Mouse (Mus musculus): Measurements from ENCODE around the gene Tppp3. TPM values are rescaled to one million over a fixed set of nuclear protein-coding genes. Genes with fewer than 3 reads are reported as not detected.

Gene Tppp3
- polyA plus RNA-seq, 1 experiment, result 155 TPM

DNA sequence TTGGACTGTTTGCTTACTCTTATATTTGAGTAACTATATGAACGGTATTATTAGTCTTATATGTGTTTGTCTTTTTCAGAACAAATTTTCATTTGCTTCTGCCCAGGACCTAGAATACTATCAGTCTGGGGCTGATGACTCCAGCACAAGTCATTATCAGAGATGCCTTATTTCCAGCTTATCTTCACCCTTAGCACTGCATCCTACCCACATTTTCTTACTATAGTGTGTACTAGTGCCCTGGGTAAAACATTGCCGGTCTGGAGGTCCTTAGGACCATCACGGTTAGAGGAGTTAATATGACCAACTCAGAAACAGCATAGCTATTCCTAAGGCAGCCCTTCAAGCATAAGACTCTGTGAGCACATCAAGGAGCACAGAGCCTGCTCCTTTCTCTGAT, 23.1 kb downstream of the Tppp3 start:
- TF ChIP-seq USF1 (IDR thresholded peaks at IDR 0.05; ENCODE audit: low read depth) (no peak), REST (IDR thresholded peaks at IDR 0.05; ENCODE audit: insufficient read depth, insufficient read length) (no peak), SRF (IDR thresholded peaks at IDR 0.05; ENCODE audit: control insufficient read depth, insufficient read length, low read depth) (no peak), TCF3 (IDR thresholded peaks at IDR 0.05; ENCODE audit: insufficient read length, low read depth) (no peak), MAX (IDR thresholded peaks at IDR 0.05; ENCODE audit: low read depth) (no peak), MYOG (IDR thresholded peaks at IDR 0.05; ENCODE audit: control insufficient read depth in 1 of 3, insufficient read depth in 1 of 3, insufficient read length in 2 of 3, low read depth in 2 of 3) (no peak), E2F4 (IDR thresholded peaks at IDR 0.05; ENCODE audit: insufficient read depth) (no peak), POLR2AphosphoS2 (IDR thresholded peaks at IDR 0.05; ENCODE audit: insufficient read length, low read depth) (no peak), MYOD1 (IDR thresholded peaks at IDR 0.05; ENCODE audit: control insufficient read depth in 1 of 3, insufficient read length in 2 of 3, low read depth in 2 of 3) (no peak), TCF12 (IDR thresholded peaks at IDR 0.05; ENCODE audit: insufficient read depth, poor library complexity, severe bottlenecking) (no peak), CEBPB (IDR thresholded peaks at IDR 0.05; ENCODE audit: insufficient read depth, poor library complexity, severe bottlenecking) (no peak), POLR2A (IDR thresholded peaks at IDR 0.05; ENCODE audit: insufficient read length, low read depth) (no peak)
- Histone ChIP-seq H3K27me3 (ENCODE audit: control insufficient read depth, insufficient read depth, insufficient read length) (peaks cover 34% of the 10 kb centered on the region), H3ac (ENCODE audit: control insufficient read depth, insufficient read length) (no peak overlapping the region)

DNA sequence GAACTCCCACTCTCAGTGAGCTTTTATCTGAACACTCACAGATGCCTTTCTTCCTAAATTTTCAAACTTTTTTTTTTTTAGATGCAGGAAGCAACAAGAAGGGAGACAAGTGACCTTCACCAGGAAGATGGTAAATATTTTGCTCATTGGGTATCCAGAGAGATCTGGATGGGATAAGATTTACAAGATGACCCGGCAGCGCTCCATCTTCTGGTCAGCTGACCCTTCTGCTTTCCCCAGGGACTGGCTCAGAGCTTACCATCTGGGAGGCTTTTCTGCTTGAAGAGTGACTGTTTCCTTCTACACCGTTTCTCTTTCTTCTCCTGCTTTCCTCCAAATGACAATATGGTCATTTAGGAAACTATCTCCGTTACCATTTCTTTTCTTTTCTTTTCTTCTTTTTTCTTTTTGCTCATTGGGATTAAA, 25.2 kb downstream of the Tppp3 start:
- H3K4me3 ChIP-seq, result no peak overlapping the region
- peak overlapping the region; percentile 5 for H3K4me2 ChIP-seq (ENCODE audit: low read depth)
- no peaks in the 10 kb centered on the region for H3K79me2 ChIP-seq (ENCODE audit: control insufficient read depth, insufficient read depth)
- no peak overlapping the region for H3ac ChIP-seq (ENCODE audit: control insufficient read depth, insufficient read length)
- H3K36me3 ChIP-seq (ENCODE audit: control insufficient read depth, insufficient read depth), result no peaks in the 10 kb centered on the region
- peaks cover 24% of the 10 kb centered on the region for H3K27me3 ChIP-seq (ENCODE audit: control insufficient read depth, insufficient read depth, insufficient read length)
- TF ChIP-seq POLR2A (IDR thresholded peaks at IDR 0.05; ENCODE audit: insufficient read length, low read depth), result no peak
- TF ChIP-seq USF1 (IDR thresholded peaks at IDR 0.05; ENCODE audit: low read depth), result peak; percentile 77
- no peak for TF ChIP-seq REST (IDR thresholded peaks at IDR 0.05; ENCODE audit: insufficient read depth, insufficient read length)
- no peak for TF ChIP-seq CEBPB (IDR thresholded peaks at IDR 0.05; ENCODE audit: insufficient read depth, poor library complexity, severe bottlenecking)
- TF ChIP-seq TCF12 (IDR thresholded peaks at IDR 0.05; ENCODE audit: insufficient read depth, poor library complexity, severe bottlenecking), result no peak
- no peak for TF ChIP-seq SRF (IDR thresholded peaks at IDR 0.05; ENCODE audit: control insufficient read depth, insufficient read length, low read depth)

More for the DNA sequence above, 23.1 kb downstream of the Tppp3 start:
- Histone ChIP-seq H3K4me3 (no peak overlapping the region), H3K4me2 (ENCODE audit: low read depth) (no peak overlapping the region), H3K79me2 (ENCODE audit: control insufficient read depth, insufficient read depth) (no peaks in the 10 kb centered on the region), H3K36me3 (ENCODE audit: control insufficient read depth, insufficient read depth) (no peaks in the 10 kb centered on the region)

DNA sequence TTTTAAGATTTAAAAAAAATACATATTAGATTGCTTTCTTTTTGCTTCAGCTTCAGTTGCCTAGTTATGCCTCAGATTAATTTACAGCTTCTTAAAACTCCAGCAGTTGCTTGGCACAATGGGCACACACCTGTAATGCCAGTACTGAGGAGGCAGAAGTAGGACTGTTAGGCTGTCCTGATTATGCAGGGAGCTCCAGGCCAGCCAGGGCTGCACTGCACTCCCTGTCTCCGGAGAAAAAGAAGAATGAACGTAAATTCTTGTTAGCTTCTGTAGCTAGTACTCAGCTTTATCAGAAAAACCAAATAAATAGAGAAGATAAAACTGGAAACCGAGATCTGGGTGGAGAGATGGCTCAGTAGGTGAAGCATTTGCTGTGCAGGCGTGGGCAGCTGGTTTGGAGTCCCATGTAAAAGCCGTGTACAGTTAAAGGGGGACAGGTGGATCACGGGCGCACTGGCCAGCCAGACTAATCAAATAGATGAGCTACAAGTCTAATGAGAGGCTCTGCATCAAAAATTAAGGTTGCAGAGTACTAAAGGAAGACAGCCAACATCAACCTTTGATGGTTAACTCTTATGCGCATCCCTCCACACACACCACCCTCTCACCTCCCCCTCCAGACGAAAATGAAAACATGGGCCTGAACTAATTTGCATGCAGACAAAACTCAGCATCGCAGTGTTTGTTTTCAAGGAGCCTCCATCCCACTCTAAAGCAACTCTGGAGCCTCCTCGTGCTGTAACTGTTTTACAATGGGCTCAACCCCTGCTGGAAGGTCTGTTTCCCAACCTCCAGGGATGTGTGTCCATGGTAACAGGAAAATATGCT, 25.8 kb downstream of the Tppp3 start:
- Histone ChIP-seq H3K4me3 (no peak overlapping the region), H3ac (ENCODE audit: control insufficient read depth, insufficient read length) (no peak overlapping the region), H3K4me2 (ENCODE audit: low read depth) (peak overlapping the region; percentile 5), H3K79me2 (ENCODE audit: control insufficient read depth, insufficient read depth) (no peaks in the 10 kb centered on the region), H3K36me3 (ENCODE audit: control insufficient read depth, insufficient read depth) (no peaks in the 10 kb centered on the region), H3K27me3 (ENCODE audit: control insufficient read depth, insufficient read depth, insufficient read length) (peaks cover 24% of the 10 kb centered on the region)
- TF ChIP-seq REST (IDR thresholded peaks at IDR 0.05; ENCODE audit: insufficient read depth, insufficient read length) (no peak), SRF (IDR thresholded peaks at IDR 0.05; ENCODE audit: control insufficient read depth, insufficient read length, low read depth) (no peak), MYOD1 (IDR thresholded peaks at IDR 0.05; ENCODE audit: control insufficient read depth in 1 of 3, insufficient read length in 2 of 3, low read depth in 2 of 3) (no peak), POLR2A (IDR thresholded peaks at IDR 0.05; ENCODE audit: insufficient read length, low read depth) (no peak), TCF3 (IDR thresholded peaks at IDR 0.05; ENCODE audit: insufficient read length, low read depth) (no peak), CEBPB (IDR thresholded peaks at IDR 0.05; ENCODE audit: insufficient read depth, poor library complexity, severe bottlenecking) (no peak), POLR2AphosphoS2 (IDR thresholded peaks at IDR 0.05; ENCODE audit: insufficient read length, low read depth) (no peak), USF1 (IDR thresholded peaks at IDR 0.05; ENCODE audit: low read depth) (no peak)

DNA sequence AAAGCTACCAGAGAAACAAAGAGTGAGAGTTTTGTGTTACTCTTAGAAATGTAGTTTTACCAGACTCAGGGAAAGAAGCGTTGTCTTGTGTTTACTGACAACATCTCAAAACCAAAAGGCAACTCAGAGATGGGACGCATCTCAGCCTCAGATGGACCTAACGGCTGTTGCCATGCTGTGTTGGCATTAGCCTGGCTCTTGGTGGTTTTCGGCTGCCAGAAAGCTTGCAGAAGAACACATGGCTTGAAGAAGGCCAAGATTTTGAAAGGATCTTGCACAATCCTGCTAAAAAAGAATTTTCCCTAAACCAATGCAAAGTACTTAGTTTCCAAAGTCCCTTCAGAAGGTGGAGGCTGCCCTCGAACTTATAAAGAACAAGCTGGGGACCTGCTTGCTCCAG, 28.7 kb downstream of the Tppp3 start:
- no peak overlapping the region for H3ac ChIP-seq (ENCODE audit: control insufficient read depth, insufficient read length)
- no peaks in the 10 kb centered on the region for H3K79me2 ChIP-seq (ENCODE audit: control insufficient read depth, insufficient read depth)
- H3K4me2 ChIP-seq (ENCODE audit: low read depth), result no peak overlapping the region
- peaks cover 17% of the 10 kb centered on the region for H3K27me3 ChIP-seq (ENCODE audit: control insufficient read depth, insufficient read depth, insufficient read length)
- no peak for TF ChIP-seq MAX (IDR thresholded peaks at IDR 0.05; ENCODE audit: low read depth)
- H3K36me3 ChIP-seq (ENCODE audit: control insufficient read depth, insufficient read depth), result no peaks in the 10 kb centered on the region
- no peak overlapping the region for H3K4me3 ChIP-seq

DNA sequence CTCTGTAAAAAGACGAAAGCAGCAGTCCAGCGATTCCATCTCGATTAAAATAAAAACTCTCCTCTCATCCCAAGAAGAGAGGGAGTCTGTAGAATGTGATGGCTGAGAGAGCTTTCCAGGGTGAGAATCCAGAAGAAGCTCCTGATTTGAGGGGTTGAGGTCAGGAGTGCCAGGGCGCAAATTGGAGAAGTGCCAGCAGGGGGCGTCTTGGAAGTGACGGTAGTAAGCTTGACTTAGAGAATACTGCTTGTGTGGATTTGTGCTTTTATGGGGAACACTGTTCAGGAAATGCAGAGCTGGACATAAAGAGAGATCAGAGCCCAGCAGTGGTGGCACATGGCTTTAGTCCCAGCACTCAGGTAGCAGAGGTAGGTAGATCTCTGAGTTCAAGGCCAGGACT, 29.9 kb downstream of the Tppp3 start:
- TF ChIP-seq MYOD1 (IDR thresholded peaks at IDR 0.05; ENCODE audit: control insufficient read depth in 1 of 3, insufficient read length in 2 of 3, low read depth in 2 of 3), result no peak
- no peak for TF ChIP-seq POLR2A (IDR thresholded peaks at IDR 0.05; ENCODE audit: insufficient read length, low read depth)
- TF ChIP-seq REST (IDR thresholded peaks at IDR 0.05; ENCODE audit: insufficient read depth, insufficient read length), result no peak
- no peak for TF ChIP-seq TCF12 (IDR thresholded peaks at IDR 0.05; ENCODE audit: insufficient read depth, poor library complexity, severe bottlenecking)
- no peak for TF ChIP-seq USF1 (IDR thresholded peaks at IDR 0.05; ENCODE audit: low read depth)
- no peak for TF ChIP-seq CEBPB (IDR thresholded peaks at IDR 0.05; ENCODE audit: insufficient read depth, poor library complexity, severe bottlenecking)
- TF ChIP-seq E2F4 (IDR thresholded peaks at IDR 0.05; ENCODE audit: insufficient read depth), result no peak
- no peak for TF ChIP-seq TCF3 (IDR thresholded peaks at IDR 0.05; ENCODE audit: insufficient read length, low read depth)
- TF ChIP-seq POLR2AphosphoS2 (IDR thresholded peaks at IDR 0.05; ENCODE audit: insufficient read length, low read depth), result no peak
- TF ChIP-seq MAX (IDR thresholded peaks at IDR 0.05; ENCODE audit: low read depth), result no peak
- TF ChIP-seq MYOG (IDR thresholded peaks at IDR 0.05; ENCODE audit: control insufficient read depth in 1 of 3, insufficient read depth in 1 of 3, insufficient read length in 2 of 3, low read depth in 2 of 3), result no peak
- TF ChIP-seq SRF (IDR thresholded peaks at IDR 0.05; ENCODE audit: control insufficient read depth, insufficient read length, low read depth), result no peak
- H3K4me3 ChIP-seq, result no peak overlapping the region
- H3K79me2 ChIP-seq (ENCODE audit: control insufficient read depth, insufficient read depth), result no peaks in the 10 kb centered on the region
- H3K4me2 ChIP-seq (ENCODE audit: low read depth), result no peak overlapping the region
- H3K27me3 ChIP-seq (ENCODE audit: control insufficient read depth, insufficient read depth, insufficient read length), result peaks cover 17% of the 10 kb centered on the region
- H3ac ChIP-seq (ENCODE audit: control insufficient read depth, insufficient read length), result no peak overlapping the region
- no peaks in the 10 kb centered on the region for H3K36me3 ChIP-seq (ENCODE audit: control insufficient read depth, insufficient read depth)
